ENCODE assay signal across 18 mouse cellular contexts in the genomic region with DNA sequence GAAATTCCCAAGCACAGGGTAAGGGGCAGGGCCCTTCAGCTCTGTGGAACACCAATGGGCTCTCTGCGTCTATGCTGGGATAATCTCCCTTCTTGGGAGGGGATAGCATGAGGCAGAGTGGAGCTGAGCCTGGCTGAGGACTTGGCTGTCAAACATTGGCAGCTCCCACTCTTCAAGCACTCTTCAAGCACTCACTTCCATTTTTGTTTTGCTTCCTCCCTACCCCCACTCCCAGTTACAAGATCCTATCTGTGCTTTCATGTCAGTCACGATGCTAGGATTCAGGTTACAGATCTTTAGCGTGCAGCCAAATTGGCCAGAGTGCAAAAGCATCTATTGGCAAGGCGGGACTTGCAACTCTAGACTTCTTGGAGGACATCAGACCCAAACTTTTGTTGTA. TPM values are rescaled to one million over a fixed set of nuclear protein-coding genes. Genes with fewer than 3 reads are reported as not detected.
DNase-seq lines count a peak whose midpoint lies in the region; ATAC-seq and TF ChIP-seq lines count a peak whose summit lies in the region.
"Had no signal": no experiment of that assay in that cellular context is flagged by ENCODE, and none has a peak within 500 bp of the region (broad histone marks: within the 10 kb centered on the region; RNA-seq: fewer than 3 reads in every experiment).

No protein-coding gene starts in this region.

- H3K4me2 ChIP-seq in intestine, embryonic 15.5 days (replicated peaks) = peak overlapping the region; percentile 55
- H3K4me2 ChIP-seq: hindbrain, embryonic 12.5 days; midbrain, embryonic 12.5 days; neural tube, embryonic 12.5 days had no signal

- H3K36me3 ChIP-seq in MEL (ENCODE audit: control insufficient read depth in 1 of 2, insufficient read depth in 2 of 2, low read length in 2 of 2) = peaks cover 0 to 19% of the 10 kb centered on the region in 2 experiments; a peak in 2 of 4 replicates
- no peaks in the 10 kb centered on the region for H3K36me3 ChIP-seq in intestine, embryonic 15.5 days
- H3K36me3 ChIP-seq: heart, embryonic 10.5 days; hindbrain, embryonic 12.5 days; midbrain, embryonic 12.5 days; neural tube, embryonic 12.5 days had no signal

- intact Hi-C loops in gastrocnemius, postnatal 14 days (cut with DNase I; ENCODE audit: low total_unique reads) = loop anchor here (5.0 kb wide), 1 partner anchor 71 kb away; no protein-coding TSS in a partner anchor

- H3K79me2 ChIP-seq in MEL (ENCODE audit: control insufficient read depth, insufficient read depth, low read length, poor library complexity) = no peaks in the 10 kb centered on the region

- no peak for TF ChIP-seq RAD21 in MEL (IDR thresholded peaks at IDR 0.05; ENCODE audit: low read depth, low read length)

- peaks cover 7 to 32% of the 10 kb centered on the region in 2 experiments for H3K4me1 ChIP-seq in MEL (ENCODE audit: control insufficient read depth in 1 of 2, insufficient read depth in 2 of 2, low read length in 2 of 2)
- peaks cover 21% of the 10 kb centered on the region; the same call in 1 of the 2 replicates for H3K4me1 ChIP-seq in intestine, embryonic 15.5 days (replicated peaks)
- H3K4me1 ChIP-seq: neural tube, embryonic 12.5 days had no signal

- 37% methylated on average over 4 of the region's 4 CpGs for WGBS in intestine, embryonic 15.5 days

- H3K4me3 ChIP-seq in MEL (ENCODE audit: control insufficient read depth in 1 of 2, insufficient read depth in 1 of 2, low read depth in 2 of 2, low read length in 2 of 2) = no peak overlapping the region
- peak overlapping the region; percentile 40; the same call in 1 of the 2 replicates for H3K4me3 ChIP-seq in intestine, embryonic 15.5 days (replicated peaks)
- H3K4me3 ChIP-seq: heart, embryonic 10.5 days; hindbrain, embryonic 12.5 days; midbrain, embryonic 12.5 days; neural tube, embryonic 12.5 days had no signal

- no peak for ATAC-seq in intestine, embryonic 15.5 days
- ATAC-seq: activated CD4-positive, CD25-positive, alpha-beta regulatory T cell, adult 4 months; forebrain, postnatal 0 days had no signal

- TF ChIP-seq EP300 in MEL (IDR thresholded peaks at IDR 0.05; ENCODE audit: low read depth in 1 of 2, low read length in 2 of 2) = no peak

- no peak overlapping the region for H3K27ac ChIP-seq in MEL (ENCODE audit: control insufficient read depth, low read depth, low read length)
- peak overlapping the region; percentile 73; the same call in 1 of the 2 replicates for H3K27ac ChIP-seq in intestine, embryonic 15.5 days
- H3K27ac ChIP-seq: heart, embryonic 10.5 days; hindbrain, embryonic 12.5 days; midbrain, embryonic 12.5 days; neural tube, embryonic 12.5 days had no signal

- peak; percentile 35 to 65 for DNase-seq in gastrocnemius, adult 8-10 months (ENCODE audit: low spot score in 2 of 2)
- DNase-seq in gastrocnemius, postnatal 14 days = no peak
- peak; percentile 42 for DNase-seq in MEL (ENCODE audit: low read depth, low spot score)
- peak; percentile 14 for DNase-seq in mesoderm, embryonic 11.5 days (ENCODE audit: low read depth, low spot score)
- DNase-seq in kidney, adult 9 months = no peak
- DNase-seq in thymus, postnatal 14 days = no peak
- no peak for DNase-seq in neural tube, embryonic 10.5 days (ENCODE audit: extremely low spot score, low spot score)
- DNase-seq: cerebellum, adult 9-10 months; forebrain, postnatal 0 days; thymus, adult 2 months had no signal

- no peak overlapping the region for H3K9ac ChIP-seq in MEL (ENCODE audit: control insufficient read depth, low read depth, low read length, poor library complexity, severe bottlenecking)
- H3K9ac ChIP-seq in intestine, embryonic 15.5 days = peak overlapping the region; percentile 6; the same call in 1 of the 2 replicates
- H3K9ac ChIP-seq: forebrain, postnatal 0 days; hindbrain, embryonic 12.5 days; midbrain, embryonic 12.5 days; neural tube, embryonic 12.5 days had no signal

- no peak for TF ChIP-seq POLR2A in MEL (IDR thresholded peaks at IDR 0.05; ENCODE audit: control insufficient read depth in 1 of 2, insufficient read depth in 1 of 2, low read depth in 1 of 2, low read length in 2 of 2, poor library complexity in 1 of 2)

- no peak for TF ChIP-seq CTCF in MEL (IDR thresholded peaks at IDR 0.05 in 2 of 3, conservative IDR thresholded peaks at IDR 0.05 in 1 of 3; ENCODE audit: control insufficient read depth in 1 of 3, insufficient read depth in 1 of 3, low read depth in 2 of 3, low read length in 3 of 3, poor library complexity in 1 of 3, severe bottlenecking in 1 of 3)

- H3K27me3 ChIP-seq in MEL (ENCODE audit: control insufficient read depth in 1 of 2, insufficient read depth in 2 of 2, low read length in 2 of 2) = no peaks in the 10 kb centered on the region
- H3K27me3 ChIP-seq in intestine, embryonic 15.5 days (replicated peaks) = no peaks in the 10 kb centered on the region

- no peaks in the 10 kb centered on the region for H3K9me3 ChIP-seq in MEL (replicated peaks; ENCODE audit: insufficient read depth, low read length)
- H3K9me3 ChIP-seq in intestine, embryonic 15.5 days = no peaks in the 10 kb centered on the region
- H3K9me3 ChIP-seq: heart, embryonic 10.5 days; hindbrain, embryonic 12.5 days; midbrain, embryonic 12.5 days; neural tube, embryonic 12.5 days had no signal

TF ChIP-seq in MEL, 35 proteins besides CTCF, POLR2A, EP300 and RAD21:
- TF ChIP-seq GATA1 (IDR thresholded peaks at IDR 0.05; ENCODE audit: low read depth, low read length) = peak; percentile 42; the same call in 1 of the 2 replicates
- no peak for TF ChIP-seq KAT2A (conservative IDR thresholded peaks at IDR 0.05; ENCODE audit: low read depth, low read length)
- TF ChIP-seq UBTF (IDR thresholded peaks at IDR 0.05; ENCODE audit: borderline replicate concordance, insufficient read depth, low read depth, low read length) = no peak
- 0 out of 2 replicates have a peak, but pooled peaks have one; percentile 14 for TF ChIP-seq RCOR1 (IDR thresholded peaks at IDR 0.05; ENCODE audit: low read depth, low read length)
- no peak for TF ChIP-seq TCF12 (IDR thresholded peaks at IDR 0.05; ENCODE audit: low read depth, low read length)
- TF ChIP-seq GABPA (IDR thresholded peaks at IDR 0.05; ENCODE audit: low read depth, low read length) = no peak
- TF ChIP-seq MAX (IDR thresholded peaks at IDR 0.05; ENCODE audit: low read length) = no peak
- no peak for TF ChIP-seq HCFC1 (IDR thresholded peaks at IDR 0.05; ENCODE audit: low read depth, low read length)
- no peak for TF ChIP-seq ELF1 (IDR thresholded peaks at IDR 0.05; ENCODE audit: low read depth, low read length)
- TF ChIP-seq BHLHE40 (IDR thresholded peaks at IDR 0.05; ENCODE audit: borderline replicate concordance, low read depth, low read length) = no peak
- no peak for TF ChIP-seq ZKSCAN1 (IDR thresholded peaks at IDR 0.05; ENCODE audit: low read depth, low read length)
- no peak for TF ChIP-seq JUND (IDR thresholded peaks at IDR 0.05; ENCODE audit: low read depth, low read length)
- no peak for TF ChIP-seq E2F4 (IDR thresholded peaks at IDR 0.05; ENCODE audit: borderline replicate concordance, low read depth, low read length)
- TF ChIP-seq MAFK (IDR thresholded peaks at IDR 0.05; ENCODE audit: borderline replicate concordance, low read depth, low read length) = no peak
- no peak for TF ChIP-seq ZMIZ1 (IDR thresholded peaks at IDR 0.05; ENCODE audit: low read depth, low read length)
- no peak for TF ChIP-seq MXI1 (IDR thresholded peaks at IDR 0.05; ENCODE audit: low read depth, low read length)
- no peak for TF ChIP-seq NRF1 (IDR thresholded peaks at IDR 0.05; ENCODE audit: insufficient read depth, low read depth, low read length, poor library complexity, severe bottlenecking)

RNA-seq across cellular contexts. Expression of a gene that starts 5.5 kb away (rescaled TPM):
- total RNA-seq in gastrocnemius, adult 8-10 months (2022) = 1 to 10 TPM in 1 of 4 experiments, under 1 TPM in 3; 0.20 to 1.2 (median 0.58) TPM
- total RNA-seq in gastrocnemius, postnatal 14 days (2021) = under 1 TPM in 1 of 2 experiments, not detected in 1; 0.27 TPM
- total RNA-seq in MEL (2012; rRNA removed) = not detected in 2 replicates
- polyA plus RNA-seq in MEL (2012; ENCODE audit: insufficient read depth in 1 of 2, insufficient read length in 2 of 2, low read depth in 1 of 2, low replicate concordance in 2 of 2, missing spikeins in 1 of 2) = not detected
- polyA plus RNA-seq in intestine, embryonic 15.5 days (2015; fragmentation: Nextera tagmentation; extraction: Ambion mirVana) = 209 and 213 TPM in 2 replicates
- total RNA-seq: forebrain, postnatal 0 days; left cerebral cortex, postnatal 36 days had no signal
- polyA plus RNA-seq: activated CD4-positive, CD25-positive, alpha-beta regulatory T cell, adult 4 months; C2C12 had no signal

RNA-seq across cellular contexts. Expression of a gene that starts 31.0 kb away (rescaled TPM):
- total RNA-seq in gastrocnemius, adult 8-10 months (2022) = 10 to 100 TPM; 12.6 to 15.4 (median 13.5) TPM
- 10 to 100 TPM; 10.4 TPM for total RNA-seq in gastrocnemius, postnatal 14 days (2021)
- total RNA-seq in MEL (2012; rRNA removed) = 6.5 and 8.1 TPM in 2 replicates
- polyA plus RNA-seq in MEL (2012; ENCODE audit: insufficient read depth in 1 of 2, insufficient read length in 2 of 2, low read depth in 1 of 2, low replicate concordance in 2 of 2, missing spikeins in 1 of 2) = 10 to 100 TPM in 1 of 2 experiments, not detected in 1; 17.4 TPM
- 155 and 158 TPM in 2 replicates for polyA plus RNA-seq in intestine, embryonic 15.5 days (2015; fragmentation: Nextera tagmentation; extraction: Ambion mirVana)

Comparison
In these comparisons a context has a peak if more than half of its experiments do, and no peak if none do; other contexts are left out.
1. DNase-seq: peak in gastrocnemius, adult 8-10 months (2 of 2), MEL (single experiment) and mesoderm, embryonic 11.5 days (single experiment); none in gastrocnemius, postnatal 14 days (single experiment), kidney, adult 9 months (single experiment), thymus, postnatal 14 days (single experiment) and neural tube, embryonic 10.5 days (single experiment).